Mouse (Mus musculus) intestine, embryonic 16.5 days (tissue): ENCODE results near the gene Apba1. TPM values are rescaled to one million over a fixed set of nuclear protein-coding genes. Genes with fewer than 3 reads are reported as not detected.

Experiments used
- ATAC-seq: fragments of 200-750 bp; cut with Nextera tagmentation; 2 replicates; pipeline ENCODE4 v1.8.0; 2017; ENCODE audit warnings: moderate TSS enrichment, moderate library complexity
- H3K27ac ChIP-seq: fragments of 300-500 bp; sonication (generic); 2 replicates; pipeline ENCODE4 v1.5.1; 2014; ENCODE audit warnings: mild to moderate bottlenecking, low read length
- H3K27me3 ChIP-seq: fragments of 300-500 bp; sonication (generic); replicated peaks from 2 replicates; pipeline ENCODE4 v1.6.1; 2014; ENCODE audit warnings: low read length, control low read depth, mixed read lengths; ENCODE audit not compliant: control insufficient read depth, insufficient read depth
- H3K36me3 ChIP-seq: fragments of 300-500 bp; sonication (generic); 2 replicates; pipeline ENCODE4 v1.6.1; 2014; ENCODE audit warnings: low read length, control low read depth; ENCODE audit not compliant: control insufficient read depth, insufficient read depth
- H3K4me1 ChIP-seq: fragments of 300-500 bp; sonication (generic); 2 replicates; pipeline ENCODE4 v1.6.1; 2014; ENCODE audit warnings: low read length, control low read depth, mixed read lengths; ENCODE audit not compliant: control insufficient read depth, insufficient read depth
- H3K4me2 ChIP-seq: fragments of 300-500 bp; sonication (generic); 2 replicates; pipeline ENCODE4 v1.6.1; 2014; ENCODE audit warnings: low read depth, low read length, control low read depth
- H3K4me3 ChIP-seq: fragments of 300-500 bp; sonication (generic); 2 replicates; pipeline ENCODE4 v1.5.1; 2014; ENCODE audit warnings: mild to moderate bottlenecking, low read length
- H3K9ac ChIP-seq: fragments of 300-500 bp; sonication (generic); 2 replicates; pipeline ENCODE4 v1.6.1; 2014; ENCODE audit warnings: low read depth, low read length
- H3K9me3 ChIP-seq: fragments of 300-500 bp; sonication (generic); 2 replicates; pipeline ENCODE4 v1.6.1; 2016; ENCODE audit warnings: low read length, control low read depth; ENCODE audit not compliant: control insufficient read depth
- WGBS: fragments of 180-500 bp; shearing (Covaris S2); extraction: QIAGEN DNeasy Blood & Tissue Kit; methylation state at CpG from one replicate; pipeline ENCODE4 v1.1.7; 2014; 5-methylcytosine and 5-hydroxymethylcytosine counted together
- polyA plus RNA-seq: library from polyadenylated mRNA; unstranded; fragments of >200 nt; fragmentation: Nextera tagmentation; extraction: Ambion mirVana; gene quantifications from 2 replicates; pipeline ENCODE4 v1.2.1, GENCODE M21; 2015

The Apba1 gene
- 0.38 and 0.49 TPM in 2 replicates for polyA plus RNA-seq

DNA sequence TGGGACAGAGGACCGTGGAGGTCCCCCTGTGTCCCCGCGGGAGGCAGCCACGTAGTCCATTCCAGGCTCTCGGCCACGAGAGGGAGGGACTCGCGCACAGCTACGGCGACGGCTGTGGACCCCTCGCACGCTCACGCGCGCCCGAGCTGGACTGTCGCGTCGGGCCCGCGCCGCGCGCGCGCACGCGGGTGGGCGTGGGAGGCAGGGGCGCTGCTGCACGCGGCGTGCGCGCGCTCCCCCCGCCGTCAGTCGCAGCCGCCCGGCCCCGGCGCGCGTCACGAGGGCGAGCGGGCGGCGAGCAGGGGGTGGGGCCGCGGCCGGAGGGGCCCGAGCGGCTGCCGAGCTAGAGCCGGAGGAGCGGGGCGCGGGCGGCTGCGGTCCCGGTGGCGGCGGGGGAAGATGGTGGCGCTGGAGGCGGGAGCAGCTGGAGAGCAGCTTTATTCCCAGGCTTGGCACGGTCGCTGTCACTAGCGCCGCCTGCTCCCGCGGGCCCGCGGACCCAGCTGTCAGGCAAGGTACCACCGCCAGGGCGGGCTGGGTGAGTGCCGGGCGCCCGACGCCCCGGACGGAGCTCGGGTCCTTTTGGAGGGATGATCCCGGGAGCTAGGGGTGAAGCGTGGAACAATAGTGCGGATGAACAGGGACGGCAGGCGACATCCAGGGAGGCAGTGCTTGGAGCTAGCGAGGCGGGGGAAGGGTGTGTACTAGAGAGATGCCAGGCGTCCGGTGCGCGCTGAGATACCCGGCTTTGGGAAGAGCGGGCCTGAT, at the start of gene Apba1:
Gene Apba1, plus strand, starts transcription at position 334 of the 768 bp plus-strand sequence.
- H3K27ac ChIP-seq: peak within 1 kb of the TSS; percentile 75
- WGBS: under 1% methylated on average over 56 of the region's 98 CpGs
- ATAC-seq: peak; percentile 86
- H3K36me3 ChIP-seq: no peaks in the 10 kb centered on the region
- H3K4me2 ChIP-seq: peak within 1 kb of the TSS; percentile 95
- H3K4me1 ChIP-seq: peaks cover 5% of the 10 kb centered on the region; the same call in 1 of the 2 replicates
- H3K9me3 ChIP-seq: no peaks in the 10 kb centered on the region
- H3K27me3 ChIP-seq: no peaks in the 10 kb centered on the region; the same call in 1 of the 2 replicates
- peak within 1 kb of the TSS; percentile 78 for H3K4me3 ChIP-seq
- H3K9ac ChIP-seq: peak within 1 kb of the TSS; percentile 78

DNA sequence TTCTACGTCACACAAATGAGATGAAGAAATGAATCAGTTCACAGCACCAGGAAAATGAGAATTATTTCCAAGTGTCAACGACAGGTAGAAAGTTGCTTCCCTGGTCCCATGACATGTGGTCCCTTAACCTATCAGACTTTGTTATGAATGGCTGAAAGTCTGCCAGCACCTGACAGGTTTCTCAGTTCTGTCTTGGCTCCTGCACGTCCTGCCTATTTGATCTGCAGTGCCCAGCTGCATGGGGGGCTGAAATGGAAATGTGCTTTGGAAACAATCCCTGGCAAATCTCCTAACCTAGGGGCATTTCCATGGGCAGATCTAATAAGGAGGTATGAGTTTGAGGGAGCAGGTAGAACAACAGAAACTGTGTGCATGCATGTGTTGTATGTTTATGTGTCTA, 12.2 kb upstream of the Apba1 start:
- ATAC-seq: no peak
- H3K4me2 ChIP-seq: no peak overlapping the region

DNA sequence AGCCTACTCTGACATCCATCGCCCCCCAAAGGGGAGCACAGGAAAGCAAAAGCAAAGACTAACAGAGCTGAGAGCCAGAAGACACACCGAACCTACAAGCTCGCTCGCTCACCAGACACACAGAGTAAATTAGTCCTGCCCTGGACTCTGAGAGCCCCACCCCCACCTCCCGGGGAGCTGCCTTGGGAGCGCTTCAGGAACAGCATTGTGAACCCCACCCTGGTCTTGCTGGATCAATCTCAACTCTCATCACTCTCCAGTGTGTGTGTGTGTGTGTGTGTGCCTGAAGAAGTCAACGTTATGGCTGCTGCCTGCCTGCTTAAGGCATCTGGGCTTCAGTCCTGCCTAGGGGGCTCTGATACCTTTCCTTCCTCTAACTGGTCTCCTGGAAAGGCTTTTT, 1.7 kb upstream of the Apba1 start:
- Histone ChIP-seq H3K9ac (no peak overlapping the region), H3K4me1 (peaks cover 5% of the 10 kb centered on the region; the same call in 1 of the 2 replicates), H3K36me3 (no peaks in the 10 kb centered on the region), H3K4me3 (no peak overlapping the region), H3K27me3 (no peaks in the 10 kb centered on the region; the same call in 1 of the 2 replicates), H3K9me3 (no peaks in the 10 kb centered on the region), H3K27ac (no peak overlapping the region), H3K4me2 (no peak overlapping the region)
- ATAC-seq: no peak
- WGBS: 12% methylated on average over 7 of the region's 7 CpGs

More for the DNA sequence above, 12.2 kb upstream of the Apba1 start:
- no peaks in the 10 kb centered on the region for H3K4me1 ChIP-seq
- no peak overlapping the region for H3K9ac ChIP-seq
- 80% methylated on average over 3 of the region's 3 CpGs for WGBS
- H3K27ac ChIP-seq: no peak overlapping the region
- H3K4me3 ChIP-seq: no peak overlapping the region
- no peaks in the 10 kb centered on the region for H3K27me3 ChIP-seq
- no peaks in the 10 kb centered on the region for H3K9me3 ChIP-seq
- H3K36me3 ChIP-seq: no peaks in the 10 kb centered on the region

DNA sequence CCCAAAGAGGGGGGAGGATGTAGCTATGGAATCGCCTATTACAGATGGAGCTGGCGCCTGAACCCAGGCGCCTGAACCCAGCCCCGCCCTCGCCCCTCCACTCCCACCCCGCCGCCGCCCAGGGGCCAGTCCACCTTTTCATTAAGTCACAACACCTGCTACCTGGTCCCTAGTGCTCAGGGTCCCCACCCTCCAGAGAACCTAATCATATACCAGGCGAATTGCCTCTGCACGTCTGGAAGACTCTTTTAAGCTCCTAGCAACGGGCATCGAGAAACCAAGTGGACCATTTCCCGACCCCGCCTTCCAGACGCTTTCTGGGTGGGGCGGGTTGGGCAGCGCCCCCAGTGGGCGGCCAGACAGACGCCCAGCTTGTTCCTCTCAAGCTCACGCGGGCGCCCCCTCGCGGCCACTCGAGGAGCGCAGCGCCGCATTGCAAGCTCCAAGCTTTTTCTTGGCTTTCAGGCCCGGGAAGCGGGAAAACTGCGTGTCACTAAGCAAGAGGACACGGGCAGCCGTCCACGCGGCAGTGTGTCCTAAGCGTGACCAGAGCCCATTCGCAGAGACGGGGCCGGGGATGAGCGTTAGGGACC, 630 bp upstream of the Apba1 start:
- H3K9ac ChIP-seq: peak overlapping the region; percentile 78
- peak overlapping the region; percentile 75 for H3K27ac ChIP-seq
- H3K4me2 ChIP-seq: peak overlapping the region; percentile 95
- peaks cover 5% of the 10 kb centered on the region; the same call in 1 of the 2 replicates for H3K4me1 ChIP-seq
- ATAC-seq: peak; percentile 90
- under 1% methylated on average over 40 of the region's 40 CpGs for WGBS
- no peaks in the 10 kb centered on the region for H3K9me3 ChIP-seq
- peak overlapping the region; percentile 78 for H3K4me3 ChIP-seq
- no peaks in the 10 kb centered on the region for H3K36me3 ChIP-seq
- H3K27me3 ChIP-seq: no peaks in the 10 kb centered on the region; the same call in 1 of the 2 replicates

DNA sequence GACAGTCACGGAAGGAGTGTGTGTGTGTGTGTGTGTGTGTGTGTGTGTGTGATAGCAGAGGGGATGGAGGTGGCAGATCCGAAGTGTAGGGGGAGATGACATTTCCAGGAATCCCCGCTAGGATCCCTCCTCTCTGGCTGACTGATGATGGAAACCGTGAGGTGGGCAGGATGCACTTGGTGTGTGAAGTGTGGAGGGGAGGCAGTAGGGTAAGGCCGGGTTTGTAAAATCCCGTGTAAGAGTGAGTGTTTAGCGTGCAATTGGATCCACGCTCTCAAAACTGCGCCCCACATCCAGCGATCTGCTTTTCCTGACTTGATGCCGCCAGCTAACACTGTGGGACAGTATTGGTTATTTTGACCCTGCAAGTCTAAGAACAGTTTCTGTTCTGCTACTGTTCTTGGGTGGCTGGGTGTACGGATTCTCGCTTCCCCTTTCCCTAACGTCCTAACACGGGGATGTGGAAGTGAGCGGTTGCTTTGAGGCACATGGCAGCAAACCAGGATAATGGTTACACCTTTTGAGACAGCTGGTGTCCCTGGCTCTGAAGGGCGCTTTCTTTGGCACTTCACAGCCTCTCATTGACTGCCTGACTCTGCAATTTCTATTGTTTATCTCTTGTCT, 747 bp downstream of the Apba1 start:
- no peaks in the 10 kb centered on the region for H3K9me3 ChIP-seq
- WGBS: 2% methylated on average over 17 of the region's 17 CpGs
- H3K36me3 ChIP-seq: no peaks in the 10 kb centered on the region
- H3K4me2 ChIP-seq: peak overlapping the region; percentile 95
- H3K4me3 ChIP-seq: peak overlapping the region; percentile 78
- H3K9ac ChIP-seq: peak overlapping the region; percentile 78
- H3K27me3 ChIP-seq: no peaks in the 10 kb centered on the region; the same call in 1 of the 2 replicates
- H3K27ac ChIP-seq: no peak overlapping the region
- H3K4me1 ChIP-seq: peaks cover 5% of the 10 kb centered on the region; the same call in 1 of the 2 replicates
- ATAC-seq: no peak

DNA sequence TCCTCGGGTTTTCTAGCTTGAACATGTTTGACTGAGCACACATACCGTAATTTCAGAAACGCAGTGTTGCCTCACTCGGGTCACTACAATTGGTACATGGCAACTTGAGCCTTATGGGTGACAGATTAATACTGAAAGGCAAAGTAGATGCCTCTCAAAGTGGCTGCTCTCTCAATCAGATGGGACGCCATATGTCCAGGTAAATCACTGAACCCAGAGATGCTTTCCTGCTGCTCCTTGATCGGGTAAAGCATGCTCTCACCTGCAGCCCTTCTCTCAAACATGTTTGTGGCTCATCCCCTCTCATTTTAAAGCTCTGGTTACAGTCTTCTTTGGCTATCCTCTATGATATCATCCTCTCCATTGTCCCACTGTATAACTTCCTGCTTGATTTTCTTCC, 4.7 kb downstream of the Apba1 start:
- H3K4me2 ChIP-seq: no peak overlapping the region
- no peak for ATAC-seq
- WGBS: 86% methylated on average over 6 of the region's 6 CpGs
- no peak overlapping the region for H3K9ac ChIP-seq
- H3K36me3 ChIP-seq: no peaks in the 10 kb centered on the region
- H3K4me3 ChIP-seq: no peak overlapping the region
- H3K4me1 ChIP-seq: peaks cover 3% of the 10 kb centered on the region; the same call in 1 of the 2 replicates
- H3K27ac ChIP-seq: no peak overlapping the region
- H3K9me3 ChIP-seq: no peaks in the 10 kb centered on the region
- H3K27me3 ChIP-seq: no peaks in the 10 kb centered on the region; the same call in 1 of the 2 replicates

DNA sequence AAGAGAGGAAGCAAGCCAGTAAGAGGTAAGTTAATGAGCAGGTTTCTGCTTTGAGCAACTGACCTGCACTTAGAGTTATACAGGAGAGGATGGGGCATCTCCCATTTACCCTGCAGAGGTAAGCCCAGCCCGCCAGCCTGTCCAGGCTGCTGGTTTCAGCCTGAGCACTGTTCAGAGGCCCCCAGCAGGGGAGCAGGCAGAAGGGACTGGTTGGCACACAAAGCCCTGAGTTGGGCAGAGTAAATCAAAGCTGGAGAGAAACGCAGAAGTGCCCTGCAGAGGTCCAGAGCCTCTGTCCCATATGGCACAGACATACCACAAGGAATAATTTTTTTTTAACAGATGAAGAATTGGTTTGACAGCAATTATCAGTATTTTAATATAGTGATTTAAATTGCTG, 5.4 kb downstream of the Apba1 start:
- Histone ChIP-seq H3K36me3 (no peaks in the 10 kb centered on the region), H3K27me3 (no peaks in the 10 kb centered on the region; the same call in 1 of the 2 replicates), H3K9ac (no peak overlapping the region), H3K4me1 (peaks cover 3% of the 10 kb centered on the region; the same call in 1 of the 2 replicates), H3K4me2 (no peak overlapping the region), H3K27ac (no peak overlapping the region), H3K4me3 (no peak overlapping the region), H3K9me3 (no peaks in the 10 kb centered on the region)
- no peak for ATAC-seq
- 78% methylated on average over 2 of the region's 2 CpGs for WGBS

DNA sequence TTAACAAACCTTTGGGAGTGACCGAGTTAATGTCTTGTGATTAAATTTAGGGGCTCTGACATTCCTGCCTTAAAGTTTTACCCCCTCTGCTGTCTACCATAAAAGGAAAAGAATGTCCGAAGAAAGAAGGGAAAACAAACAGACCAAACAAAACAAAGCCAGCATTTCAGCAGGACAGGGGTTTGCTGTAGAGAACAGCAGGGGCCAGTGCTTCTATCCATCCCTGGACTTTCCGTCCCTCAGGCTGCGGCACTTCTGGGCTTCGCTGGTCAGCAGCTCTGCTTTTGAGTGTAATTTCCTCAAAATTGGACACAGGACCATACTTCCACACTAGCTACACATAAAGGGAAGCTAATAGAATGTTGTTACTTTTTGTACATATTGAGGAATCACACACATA, 10.2 kb downstream of the Apba1 start:
- Histone ChIP-seq H3K4me2 (no peak overlapping the region), H3K9me3 (no peaks in the 10 kb centered on the region), H3K27me3 (no peaks in the 10 kb centered on the region), H3K27ac (no peak overlapping the region), H3K4me1 (no peaks in the 10 kb centered on the region), H3K9ac (no peak overlapping the region), H3K4me3 (no peak overlapping the region), H3K36me3 (no peaks in the 10 kb centered on the region)
- 57% methylated on average over 5 of the region's 5 CpGs for WGBS
- no peak for ATAC-seq
